Mouse (Mus musculus): ENCODE measurements around the gene Siae. TPM values are rescaled to one million over a fixed set of nuclear protein-coding genes. Genes with fewer than 3 reads are reported as not detected.

The Siae gene
- polyA plus RNA-seq, 1 experiment from 2014 or later: 10.6 TPM

- no peaks in the 10 kb centered on the region for H3K36me3 ChIP-seq (ENCODE audit: insufficient read depth, low read length)
- 0 out of 2 replicates have a peak overlapping the region, but pooled peaks have one; percentile 0 for H3K9ac ChIP-seq (ENCODE audit: low read depth, low read length)
- ATAC-seq (replicated peaks; ENCODE audit: low FRiP score, low read depth): 0 out of 2 replicates have a peak, but pooled peaks have one; percentile 46
- no peaks in the 10 kb centered on the region for H3K27me3 ChIP-seq (ENCODE audit: insufficient read depth, low read length)
- H3K27ac ChIP-seq: 0 out of 2 replicates have a peak overlapping the region, but pooled peaks have one; percentile 47
- WGBS: 5% methylated on average over 15 of the region's 15 CpGs
- H3K4me2 ChIP-seq (ENCODE audit: low read length): peak overlapping the region; percentile 45
- H3K4me1 ChIP-seq (replicated peaks; ENCODE audit: insufficient read depth, low read length): peaks cover 21% of the 10 kb centered on the region
- H3K9me3 ChIP-seq (replicated peaks; ENCODE audit: low read length): no peaks in the 10 kb centered on the region
- no peak for TF ChIP-seq CTCF (IDR thresholded peaks at IDR 0.05; ENCODE audit: low read depth)
- DNase-seq (ENCODE audit: low spot score): peak; percentile 65
- H3K4me3 ChIP-seq (replicated peaks; ENCODE audit: low read depth, low read length): no peak overlapping the region
These were observed 12.6 kb downstream of the Siae start for GRCm38 (mm10) chr9:37567892-37568604.

- H3K9ac ChIP-seq (ENCODE audit: low read depth, low read length): no peak overlapping the region
- WGBS: 31% methylated on average over 4 of the region's 4 CpGs
- no peaks in the 10 kb centered on the region for H3K36me3 ChIP-seq (ENCODE audit: insufficient read depth, low read length)
- no peaks in the 10 kb centered on the region for H3K27me3 ChIP-seq (ENCODE audit: insufficient read depth, low read length)
- TF ChIP-seq CTCF (IDR thresholded peaks at IDR 0.05; ENCODE audit: low read depth): no peak
- H3K4me1 ChIP-seq (replicated peaks; ENCODE audit: insufficient read depth, low read length): peaks cover 21% of the 10 kb centered on the region
- H3K9me3 ChIP-seq (replicated peaks; ENCODE audit: low read length): no peaks in the 10 kb centered on the region
- 0 out of 2 replicates have a peak, but pooled peaks have one; percentile 43 for ATAC-seq (replicated peaks; ENCODE audit: low FRiP score, low read depth)
- peak overlapping the region; percentile 45 for H3K4me2 ChIP-seq (ENCODE audit: low read length)
- H3K4me3 ChIP-seq (replicated peaks; ENCODE audit: low read depth, low read length): no peak overlapping the region
- peak; percentile 41 for DNase-seq (ENCODE audit: low spot score)
- H3K27ac ChIP-seq: peak overlapping the region; percentile 57; the same call in 1 of the 2 replicates
These were observed 13.2 kb downstream of the Siae start for GRCm38 (mm10) chr9:37568605-37569214.

GRCm38 (mm10) chr9:37569231-37569835 lies 13.8 kb downstream of the Siae start:
- WGBS: 34% methylated on average over 2 of the region's 2 CpGs

GRCm38 (mm10) chr9:37572204-37572876 lies 16.8 kb downstream of the Siae start:
- Histone ChIP-seq H3K9ac (ENCODE audit: low read depth, low read length) (no peak overlapping the region), H3K36me3 (ENCODE audit: insufficient read depth, low read length) (no peaks in the 10 kb centered on the region), H3K9me3 (replicated peaks; ENCODE audit: low read length) (no peaks in the 10 kb centered on the region), H3K4me1 (replicated peaks; ENCODE audit: insufficient read depth, low read length) (peaks cover 25% of the 10 kb centered on the region), H3K4me3 (replicated peaks; ENCODE audit: low read depth, low read length) (no peak overlapping the region), H3K27ac (no peak overlapping the region), H3K4me2 (ENCODE audit: low read length) (no peak overlapping the region), H3K27me3 (ENCODE audit: insufficient read depth, low read length) (no peaks in the 10 kb centered on the region)
- no peak for DNase-seq (ENCODE audit: low spot score)
- WGBS: 49% methylated on average over 3 of the region's 3 CpGs
- ATAC-seq (replicated peaks; ENCODE audit: low FRiP score, low read depth): no peak
- TF ChIP-seq CTCF (IDR thresholded peaks at IDR 0.05; ENCODE audit: low read depth): no peak

More at GRCm38 (mm10) chr9:37569231-37569835, 13.8 kb downstream of the Siae start:
- ATAC-seq (replicated peaks; ENCODE audit: low FRiP score, low read depth) (no peak), DNase-seq (ENCODE audit: low spot score) (no peak)
- TF ChIP-seq CTCF (IDR thresholded peaks at IDR 0.05; ENCODE audit: low read depth): no peak
- peaks cover 21% of the 10 kb centered on the region for H3K4me1 ChIP-seq (replicated peaks; ENCODE audit: insufficient read depth, low read length)
- no peaks in the 10 kb centered on the region for H3K27me3 ChIP-seq (ENCODE audit: insufficient read depth, low read length)
- no peaks in the 10 kb centered on the region for H3K9me3 ChIP-seq (replicated peaks; ENCODE audit: low read length)
- no peak overlapping the region for H3K4me3 ChIP-seq (replicated peaks; ENCODE audit: low read depth, low read length)
- peak overlapping the region; percentile 57; the same call in 1 of the 2 replicates for H3K27ac ChIP-seq
- no peak overlapping the region for H3K9ac ChIP-seq (ENCODE audit: low read depth, low read length)
- no peaks in the 10 kb centered on the region for H3K36me3 ChIP-seq (ENCODE audit: insufficient read depth, low read length)
- H3K4me2 ChIP-seq (ENCODE audit: low read length): no peak overlapping the region

- DNase-seq (ENCODE audit: low spot score) (no peak), ATAC-seq (replicated peaks; ENCODE audit: low FRiP score, low read depth) (0 out of 2 replicates have a peak, but pooled peaks have one; percentile 36)
- H3K9ac ChIP-seq (ENCODE audit: low read depth, low read length): no peak overlapping the region
- no peaks in the 10 kb centered on the region for H3K36me3 ChIP-seq (ENCODE audit: insufficient read depth, low read length)
- peak overlapping the region; percentile 33 for H3K4me2 ChIP-seq (ENCODE audit: low read length)
- H3K4me1 ChIP-seq (replicated peaks; ENCODE audit: insufficient read depth, low read length): peaks cover 4% of the 10 kb centered on the region; the same call in 1 of the 2 replicates
- H3K27ac ChIP-seq: no peak overlapping the region
- TF ChIP-seq CTCF (IDR thresholded peaks at IDR 0.05; ENCODE audit: low read depth): no peak
- WGBS: 25% methylated on average over 14 of the region's 14 CpGs
- no peak overlapping the region for H3K4me3 ChIP-seq (replicated peaks; ENCODE audit: low read depth, low read length)
- H3K9me3 ChIP-seq (replicated peaks; ENCODE audit: low read length): no peaks in the 10 kb centered on the region
- H3K27me3 ChIP-seq (ENCODE audit: insufficient read depth, low read length): no peaks in the 10 kb centered on the region
These were observed 21.0 kb downstream of the Siae start for GRCm38 (mm10) chr9:37576436-37576930.

- no peak for TF ChIP-seq CTCF (IDR thresholded peaks at IDR 0.05; ENCODE audit: low read depth)
- Histone ChIP-seq H3K27me3 (ENCODE audit: insufficient read depth, low read length) (no peaks in the 10 kb centered on the region), H3K36me3 (ENCODE audit: insufficient read depth, low read length) (no peaks in the 10 kb centered on the region), H3K4me1 (replicated peaks; ENCODE audit: insufficient read depth, low read length) (no peaks in the 10 kb centered on the region), H3K4me3 (replicated peaks; ENCODE audit: low read depth, low read length) (no peak overlapping the region), H3K27ac (no peak overlapping the region), H3K4me2 (ENCODE audit: low read length) (no peak overlapping the region), H3K9ac (ENCODE audit: low read depth, low read length) (no peak overlapping the region), H3K9me3 (replicated peaks; ENCODE audit: low read length) (no peaks in the 10 kb centered on the region)
- ATAC-seq (replicated peaks; ENCODE audit: low FRiP score, low read depth) (no peak), DNase-seq (ENCODE audit: low spot score) (no peak)
- WGBS: 76% methylated on average over 5 of the region's 5 CpGs
These were observed 28.1 kb downstream of the Siae start for GRCm38 (mm10) chr9:37583594-37583993.
